Mouse (Mus musculus) testis, adult 2 months (tissue): ENCODE results near the gene Txndc8.

Experiments used
- CTCF ChIP-seq: fragments of 200-500 bp; IDR thresholded peaks from 2 replicates; pipeline ENCODE4 v1.5.1; 2012; ENCODE audit warnings: low read depth, mild to moderate bottlenecking, inconsistent platforms, low read length, moderate library complexity; ENCODE audit not compliant: control insufficient read depth, insufficient read depth, insufficient replicate concordance
- POLR2A ChIP-seq: fragments of 200-500 bp; IDR thresholded peaks from 2 replicates; pipeline ENCODE4 v1.6.1; 2012; ENCODE audit warnings: low read depth, mild to moderate bottlenecking, inconsistent platforms, low read length, moderate library complexity; ENCODE audit not compliant: control insufficient read depth

- no peak for TF ChIP-seq CTCF
- TF ChIP-seq POLR2A: no peak
Measured at GRCm38 (mm10) chr4:57964143-57964542, 44.8 kb downstream of the Txndc8 start.
